Mouse (Mus musculus) heart, adult 18-20 months (tissue): Measurements from ENCODE around the gene Olfr738. TPM values are rescaled to one million over a fixed set of nuclear protein-coding genes. Genes with fewer than 3 reads are reported as not detected.

Experiments used
- DNase-seq, 2 experiments: peaks; one replicate each; pipeline ENCODE4 v3.0.0; 2021 to 2022; ENCODE audit warnings: mixed read lengths in 1 of 2
- long read RNA-seq, 2 experiments: library from polyadenylated mRNA; stranded (forward); transcript quantifications; one replicate each; pipeline ENCODE4 v2.0.0; 2021
- total RNA-seq, 2 experiments: library from RNA; stranded (reverse); gene quantifications; 2 replicates each; pipeline ENCODE4 v1.2.3; 2021

The Olfr738 gene
- total RNA-seq: not detected
- long read RNA-seq, experiment 1: 0 reads
- long read RNA-seq, experiment 2: 0 reads

DNA sequence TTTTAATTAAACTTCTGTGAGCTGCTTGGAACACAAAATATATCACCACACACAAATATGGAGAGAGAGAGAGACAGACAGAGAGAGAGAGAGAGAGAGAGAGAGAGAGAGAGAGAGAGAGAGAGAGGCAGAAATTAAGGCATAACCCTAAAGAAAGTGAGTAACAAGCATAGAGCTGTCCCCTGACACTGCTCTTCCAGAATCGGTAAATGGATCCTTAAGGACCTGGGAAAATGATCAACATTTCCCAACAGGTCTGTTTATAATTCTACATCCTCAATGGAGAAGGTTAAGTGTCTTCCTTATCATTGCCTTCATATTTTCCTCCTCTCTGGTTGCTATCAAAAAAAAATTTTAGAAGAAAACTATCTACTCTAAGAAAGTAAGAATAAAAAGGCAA, at the start of gene Olfr738:
Gene Olfr738 (plus strand): TSS at position 301 of the 400 bp plus-strand sequence.
- no peak for DNase-seq

GRCm38 (mm10) chr14:50357593-50357992, 49.8 kb upstream of the Olfr738 start, which contains the start of gene Tlr11:
Gene Tlr11 (plus strand): TSS chr14:50357914.
- no peak for DNase-seq

DNA sequence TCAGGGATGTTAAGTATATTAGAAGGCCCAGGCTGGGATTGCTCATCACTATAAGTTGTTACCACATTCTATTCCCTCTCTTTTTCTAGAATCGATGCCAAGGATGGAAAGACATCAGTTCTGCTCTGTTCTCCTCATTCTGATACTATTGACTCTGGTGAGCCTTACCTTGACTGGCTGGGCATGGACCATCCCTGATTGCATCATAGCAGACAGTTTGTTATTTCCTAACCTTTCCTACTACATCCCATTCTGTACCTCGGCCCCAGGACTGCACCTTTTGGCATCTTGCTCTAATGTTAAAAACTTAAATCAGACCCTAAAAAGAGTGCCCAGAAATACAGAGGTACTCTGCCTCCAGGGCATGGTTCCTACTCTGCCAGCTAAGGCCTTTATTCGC, 46.9 kb upstream of the Olfr738 start:
- no peak for DNase-seq

DNA sequence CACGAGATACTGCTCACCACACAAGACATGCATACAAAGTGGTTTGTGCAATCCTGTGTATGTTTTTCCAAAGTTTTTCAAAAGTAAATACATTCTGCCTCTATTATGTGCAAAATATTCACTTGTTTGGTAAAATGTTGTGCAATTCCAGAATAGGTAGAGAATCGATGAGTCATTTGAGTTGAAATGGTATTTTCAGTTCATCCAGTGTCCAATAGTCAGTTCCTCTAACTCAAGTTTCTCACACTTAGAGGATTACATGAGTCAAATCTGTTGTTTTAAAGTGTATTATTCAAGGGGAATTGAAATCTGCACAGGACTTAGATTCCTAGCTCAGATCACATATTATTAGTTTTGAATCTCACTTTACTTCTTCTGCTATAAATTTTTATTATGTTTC, 43.8 kb upstream of the Olfr738 start:
- no peak for DNase-seq

- DNase-seq: no peak
Observed at GRCm38 (mm10) chr14:50380863-50381262, 26.5 kb upstream of the Olfr738 start, which contains the start of gene Olfr736. Gene Olfr736 (plus strand): TSS chr14:50381163.

DNA sequence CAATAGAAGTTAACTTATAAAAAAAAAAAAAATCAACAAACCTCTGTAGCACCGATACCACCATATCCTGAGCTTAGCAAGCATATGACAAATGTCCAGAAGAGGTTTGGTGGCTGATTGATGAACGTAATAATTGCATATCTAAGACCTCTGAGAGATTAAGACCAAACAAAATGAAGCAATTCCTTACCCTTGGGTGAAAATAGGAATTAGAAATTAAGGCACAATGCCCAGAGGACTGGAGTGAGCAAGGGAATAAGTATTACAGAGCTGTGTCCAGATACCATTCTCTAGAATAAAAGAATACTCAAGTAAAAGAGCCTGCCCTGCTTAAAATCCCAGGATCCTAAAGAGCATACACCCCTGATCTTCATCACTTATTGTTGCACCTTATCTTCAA, 11.0 kb downstream of the Olfr738 start, which contains the start of gene Olfr739:
Gene Olfr739 (plus strand): TSS at position 301 of the 400 bp plus-strand sequence.
- no peak for DNase-seq

DNA sequence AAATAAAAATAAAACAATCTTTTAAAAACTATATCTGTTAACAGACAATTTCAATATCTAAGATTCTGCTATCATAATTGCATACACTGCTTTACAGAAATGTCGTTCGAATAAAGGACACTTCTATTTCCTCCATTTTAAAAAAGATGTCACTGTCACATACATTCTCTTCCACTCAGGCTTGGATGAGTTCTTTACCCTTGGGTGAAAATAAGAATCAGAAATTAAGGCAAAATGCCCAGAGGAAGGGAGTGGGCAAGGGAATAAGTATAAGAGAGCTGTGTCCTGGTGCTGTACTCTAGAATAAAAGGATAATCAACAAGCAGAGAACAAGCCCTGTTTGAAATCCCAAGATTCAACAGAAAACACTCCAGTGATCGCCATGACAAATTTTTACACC, 37.9 kb downstream of the Olfr738 start, which contains the start of gene Olfr740:
Gene Olfr740 (plus strand): TSS at position 301 of the 400 bp plus-strand sequence.
- no peak for DNase-seq

Other genes starting within 250 kb of the Olfr738 start
- not detected for gene Olfr730, start 219.4 kb upstream of the Olfr738 start, total RNA-seq
- gene Olfr731, start 165.7 kb upstream of the Olfr738 start, total RNA-seq: not detected
- gene Olfr732, start 123.4 kb upstream of the Olfr738 start, total RNA-seq: not detected
- not detected for gene Olfr733, start 106.0 kb upstream of the Olfr738 start, total RNA-seq
- not detected for gene Olfr734, start 80.8 kb upstream of the Olfr738 start, total RNA-seq
- not detected for gene Olfr735, start 58.7 kb upstream of the Olfr738 start, total RNA-seq
- gene Tlr11, start 49.7 kb upstream of the Olfr738 start, total RNA-seq: under 1 TPM in 1 of 2 experiments, not detected in 1; 0.08 TPM
- gene Olfr736, start 26.4 kb upstream of the Olfr738 start, total RNA-seq: not detected
- not detected for gene Olfr739, start 11.1 kb downstream of the Olfr738 start, total RNA-seq
- gene Olfr740, start 38.0 kb downstream of the Olfr738 start, total RNA-seq: not detected
- gene Olfr741, start 65.2 kb downstream of the Olfr738 start, total RNA-seq: not detected
- not detected for gene Olfr742, start 96.0 kb downstream of the Olfr738 start, total RNA-seq
- gene Olfr743, start 114.3 kb downstream of the Olfr738 start, total RNA-seq: not detected
- not detected for gene Olfr744, start 207.3 kb downstream of the Olfr738 start, total RNA-seq
- gene Olfr745, start 231.8 kb downstream of the Olfr738 start, total RNA-seq: not detected
- not detected for gene Olfr746, start 239.5 kb downstream of the Olfr738 start, total RNA-seq